In the genomic region with DNA sequence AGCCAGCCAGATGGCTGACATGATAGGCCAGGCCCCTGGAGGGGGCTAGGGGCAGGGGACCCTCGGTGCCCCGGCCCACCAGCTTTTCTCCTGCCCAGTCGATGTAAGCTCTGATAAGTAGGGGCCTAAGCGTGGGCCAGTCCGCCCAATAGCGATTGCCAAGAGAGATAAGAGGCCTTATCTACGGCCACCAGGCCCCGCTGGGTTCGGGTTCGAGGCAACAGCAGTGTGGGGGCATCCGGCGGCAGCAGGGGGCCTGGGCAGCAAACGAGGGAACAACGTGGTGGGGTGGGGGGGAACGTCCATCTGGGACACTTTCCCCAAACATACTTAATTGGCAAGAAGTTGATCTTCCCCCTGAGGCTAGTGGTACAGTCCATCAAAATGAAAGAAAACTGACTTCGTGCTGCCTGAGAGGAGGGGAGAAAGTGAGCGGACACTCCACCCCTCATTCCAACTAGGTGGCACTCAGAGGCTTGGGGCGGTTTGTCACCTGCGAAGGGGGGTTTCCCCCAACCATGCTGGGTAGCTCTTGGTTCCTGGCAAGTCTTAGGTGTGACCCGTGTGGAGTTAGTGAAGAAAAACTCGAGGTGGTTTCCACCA, we compare ENCODE assay signal across 8 mouse cellular contexts. TPM values are rescaled to one million over a fixed set of nuclear protein-coding genes. Genes with fewer than 3 reads are reported as not detected.
A peak's percentile ranks its signal among the peaks of the same experiment; 100 is the strongest.
DNase-seq lines count a peak whose midpoint lies in the region; ATAC-seq and TF ChIP-seq lines count a peak whose summit lies in the region.

No protein-coding gene starts in this region.

- TF ChIP-seq CTCF in E14TG2a.4 (conservative IDR thresholded peaks at IDR 0.05; ENCODE audit: low read length), result no peak
- no peak for TF ChIP-seq CTCF in kidney, postnatal 0 days (IDR thresholded peaks at IDR 0.05; ENCODE audit: low read depth)

- H3K4me2 ChIP-seq in kidney, postnatal 0 days (ENCODE audit: low read length), result peak overlapping the region; percentile 98
- H3K4me2 ChIP-seq in midbrain, embryonic 11.5 days, result peak overlapping the region; percentile 81

- peaks cover 71% of the 10 kb centered on the region for H3K27me3 ChIP-seq in E14TG2a.4 (ENCODE audit: insufficient read depth, low read length)
- no peaks in the 10 kb centered on the region for H3K27me3 ChIP-seq in kidney, postnatal 0 days (ENCODE audit: insufficient read depth, low read length)
- H3K27me3 ChIP-seq in midbrain, embryonic 11.5 days (ENCODE audit: control insufficient read depth, insufficient read depth, low read length), result peaks cover 35% of the 10 kb centered on the region

- peaks cover 42% of the 10 kb centered on the region for H3K4me1 ChIP-seq in E14TG2a.4 (replicated peaks; ENCODE audit: low read depth, low read length)
- H3K4me1 ChIP-seq in kidney, postnatal 0 days (replicated peaks; ENCODE audit: insufficient read depth, low read length), result peaks cover 15% of the 10 kb centered on the region
- H3K4me1 ChIP-seq in midbrain, embryonic 11.5 days (ENCODE audit: control insufficient read depth, insufficient read depth, low read length), result peaks cover 29% of the 10 kb centered on the region

- ATAC-seq in erythroid progenitor cell, adult 5-6 weeks (replicated peaks; ENCODE audit: low FRiP score, poor library complexity, severe bottlenecking), result 0 out of 2 replicates have a peak, but pooled peaks have one; percentile 1
- no peak for ATAC-seq in kidney, postnatal 0 days (replicated peaks; ENCODE audit: low FRiP score, low read depth)
- ATAC-seq in midbrain, embryonic 11.5 days (ENCODE audit: low FRiP score), result no peak

- WGBS in kidney, postnatal 0 days, result 7% methylated on average over 21 of the region's 21 CpGs
- 3% methylated on average over 21 of the region's 21 CpGs for WGBS in midbrain, embryonic 11.5 days

- H3K9ac ChIP-seq in kidney, postnatal 0 days (ENCODE audit: low read depth, low read length), result peak overlapping the region; percentile 75
- peak overlapping the region; percentile 46 for H3K9ac ChIP-seq in midbrain, embryonic 11.5 days (ENCODE audit: low read length)

- peak overlapping the region; percentile 43 for H3K27ac ChIP-seq in kidney, postnatal 0 days
- peak overlapping the region; percentile 25; the same call in 1 of the 2 replicates for H3K27ac ChIP-seq in midbrain, embryonic 11.5 days (ENCODE audit: low read depth, low read length)

- no peaks in the 10 kb centered on the region for H3K36me3 ChIP-seq in E14TG2a.4 (ENCODE audit: insufficient read depth, low read length)
- H3K36me3 ChIP-seq in kidney, postnatal 0 days (ENCODE audit: insufficient read depth, low read length), result no peaks in the 10 kb centered on the region
- no peaks in the 10 kb centered on the region for H3K36me3 ChIP-seq in midbrain, embryonic 11.5 days (ENCODE audit: control insufficient read depth, insufficient read depth, low read length)

- H3K4me3 ChIP-seq in E14TG2a.4 (replicated peaks; ENCODE audit: low read length), result peak overlapping the region; percentile 83
- H3K4me3 ChIP-seq in kidney, postnatal 0 days (replicated peaks; ENCODE audit: low read depth, low read length), result peak overlapping the region; percentile 84
- peak overlapping the region; percentile 53 for H3K4me3 ChIP-seq in midbrain, embryonic 11.5 days (ENCODE audit: low read depth, low read length)

- H3K9me3 ChIP-seq in E14TG2a.4 (ENCODE audit: low read length), result no peaks in the 10 kb centered on the region
- H3K9me3 ChIP-seq in kidney, postnatal 0 days (replicated peaks; ENCODE audit: low read length), result no peaks in the 10 kb centered on the region
- no peaks in the 10 kb centered on the region for H3K9me3 ChIP-seq in midbrain, embryonic 11.5 days (ENCODE audit: control insufficient read depth, low read length)

- peak; percentile 90 for DNase-seq in CD4-positive helper T cell, adult 2 months (ENCODE audit: low read depth, low spot score)
- DNase-seq in kidney, postnatal 0 days (ENCODE audit: low spot score), result peak; percentile 57
- DNase-seq in midbrain, embryonic 11.5 days (ENCODE audit: low spot score, missing footprints), result no peak
- peak; percentile 61 for DNase-seq in thymus, postnatal 0 days (ENCODE audit: low spot score)
- DNase-seq in urinary bladder, postnatal 10 days (ENCODE audit: low spot score), result no peak
- DNase-seq in urinary bladder, postnatal 36 days (ENCODE audit: low spot score in 2 of 2), result no peak

RNA-seq across cellular contexts. Expression of gene Zfpm1, which starts 2.8 kb away (rescaled TPM):
- total RNA-seq in erythroid progenitor cell, adult 5-6 weeks (2015; ENCODE audit: low replicate concordance), result 176 and 254 TPM in 2 replicates
- 303 and 467 TPM in 2 replicates for total RNA-seq in erythroid progenitor cell, adult 5-6 weeks (2017; ENCODE audit: low replicate concordance)
- 1.4 and 2.3 TPM in 2 replicates for polyA plus RNA-seq in kidney, postnatal 0 days (2015; fragmentation: Nextera tagmentation; extraction: Ambion mirVana)
- polyA plus RNA-seq in midbrain, embryonic 11.5 days (2014; fragmentation: Nextera tagmentation; extraction: Ambion mirVana), result 1.6 and 1.8 TPM in 2 replicates
- 3.9 and 5.4 TPM in 2 replicates for polyA plus RNA-seq in thymus, postnatal 0 days (2015; fragmentation: Nextera tagmentation; extraction: Ambion mirVana)

Comparison
In these comparisons a context has a peak if more than half of its experiments do, and no peak if none do; other contexts are left out.
1. DNase-seq: peak in CD4-positive helper T cell, adult 2 months (single experiment), kidney, postnatal 0 days (single experiment) and thymus, postnatal 0 days (single experiment); none in midbrain, embryonic 11.5 days (single experiment), urinary bladder, postnatal 10 days (single experiment) and urinary bladder, postnatal 36 days (0 of 2).
2. Peak in every context shown above with its lines, with median percentiles within 50 percentile points of each other: H3K4me3 ChIP-seq.